Mouse (Mus musculus) stomach, postnatal 0 days (tissue): ENCODE measurements at regions not wholly inside any gene's neighbourhood (a gene's known extent, or its start where the extent isn't known, plus 50 kb on each side); places are given as distances from the start of the nearest gene placed in this dataset.

Experiments
- CTCF ChIP-seq: IDR thresholded peaks from 2 replicates; pipeline ENCODE4 v1.5.1; 2016; ENCODE audit warnings: antibody characterized with exemption, low read depth, mild to moderate bottlenecking, moderate library complexity
- EP300 ChIP-seq: optimal IDR thresholded peaks from 2 replicates; pipeline ENCODE3; 2016; ENCODE audit warnings: antibody characterized with exemption

GRCm38 (mm10) chr12:71623271-71623670 is 207.6 kb upstream of the Daam1 start:
- TF ChIP-seq EP300 (no peak), CTCF (no peak)
